Mouse (Mus musculus) frontal cortex, adult 2 months (tissue): ENCODE results near the gene Nell2. TPM values are rescaled to one million over a fixed set of nuclear protein-coding genes. Genes with fewer than 3 reads are reported as not detected.

ENCODE experiments used
- DNase-seq, 2 experiments: peaks; one replicate each; pipeline ENCODE4 v3.0.0; 2022; ENCODE audit warnings: low spot score in 1 of 2; ENCODE audit errors: extremely low spot score in 1 of 2
- polyA plus RNA-seq: library from polyadenylated mRNA; depleted of rRNA; stranded (reverse); fragments of >200 nt; gene quantifications from 2 replicates; pipeline ENCODE4 v1.2.3, GENCODE M21; 2012

Gene Nell2
- polyA plus RNA-seq, 1 experiment = 292 TPM

- no peak for DNase-seq
Measured at GRCm38 (mm10) chr15:95481585-95481984, 46.8 kb downstream of the Nell2 start.

- no peak for DNase-seq
Measured at GRCm38 (mm10) chr15:95476440-95476839, 51.9 kb downstream of the Nell2 start.

GRCm38 (mm10) chr15:95473976-95474375 lies 54.4 kb downstream of the Nell2 start:
- DNase-seq = peak; percentile 47 to 76

- DNase-seq = no peak
Measured at GRCm38 (mm10) chr15:95467195-95467594, 61.2 kb downstream of the Nell2 start.

GRCm38 (mm10) chr15:95460041-95460566 lies 68.3 kb downstream of the Nell2 start:
- DNase-seq = no peak

GRCm38 (mm10) chr15:95444586-95444985 lies 83.8 kb downstream of the Nell2 start:
- no peak for DNase-seq

GRCm38 (mm10) chr15:95437740-95438139 lies 90.6 kb downstream of the Nell2 start:
- peak in 1 of 2 experiments; percentile 33 for DNase-seq

- DNase-seq = no peak
Measured at GRCm38 (mm10) chr15:95436261-95436660, 92.1 kb downstream of the Nell2 start.

- no peak for DNase-seq
Measured at GRCm38 (mm10) chr15:95431156-95431799, 97.1 kb downstream of the Nell2 start.

- DNase-seq = peak; percentile 11 to 71
Measured at GRCm38 (mm10) chr15:95430000-95430399, 98.4 kb downstream of the Nell2 start.

GRCm38 (mm10) chr15:95428003-95428663 lies 100.2 kb downstream of the Nell2 start:
- DNase-seq = no peak

GRCm38 (mm10) chr15:95425085-95425484 lies 103.3 kb downstream of the Nell2 start:
- DNase-seq = peak in 1 of 2 experiments; percentile 36

GRCm38 (mm10) chr15:95422226-95422950 lies 106.0 kb downstream of the Nell2 start:
- DNase-seq = no peak

- no peak for DNase-seq
Measured at GRCm38 (mm10) chr15:95418641-95419040, 109.7 kb downstream of the Nell2 start.

- no peak for DNase-seq
Measured at GRCm38 (mm10) chr15:95411949-95412741, 116.2 kb downstream of the Nell2 start.

GRCm38 (mm10) chr15:95410213-95410843 lies 118.0 kb downstream of the Nell2 start:
- no peak for DNase-seq

- no peak for DNase-seq
Measured at GRCm38 (mm10) chr15:95390347-95390746, 138.0 kb downstream of the Nell2 start.

GRCm38 (mm10) chr15:95388950-95389349 lies 139.4 kb downstream of the Nell2 start:
- no peak for DNase-seq

GRCm38 (mm10) chr15:95380859-95381258 lies 147.5 kb downstream of the Nell2 start:
- no peak for DNase-seq
